Mouse (Mus musculus): ENCODE measurements around the gene Spred3. TPM values are rescaled to one million over a fixed set of nuclear protein-coding genes. Genes with fewer than 3 reads are reported as not detected.
"Not testable (repeated sequence)": the region's sequence is repeated elsewhere in the genome, so short reads cannot be mapped to it uniquely, and the experiment has no call there.

Spred3 gene
- total RNA-seq, 2 experiments from 2014 or later, result 37.9 TPM

GRCm38 (mm10) chr7:29139237-29139636 is 31.0 kb downstream of the Spred3 start:
- DNase-seq (ENCODE audit: extremely low spot score in 1 of 2, low spot score in 2 of 2); intact Hi-C loops (cut with DNase I): not testable (repeated sequence)

GRCm38 (mm10) chr7:29137429-29137828 is 32.8 kb downstream of the Spred3 start:
- intact Hi-C loops (cut with DNase I), result no loop called here
- DNase-seq (ENCODE audit: extremely low spot score in 1 of 2, low spot score in 2 of 2), result peak in 1 of 2 experiments; percentile 22

GRCm38 (mm10) chr7:29134693-29135386 is 35.4 kb downstream of the Spred3 start, which contains the start of gene Rasgrp4:
TSS of gene Rasgrp4 (plus strand) at chr7:29134851.
- peak in 1 of 2 experiments; percentile 70 for DNase-seq (ENCODE audit: extremely low spot score in 1 of 2, low spot score in 2 of 2)
- intact Hi-C loops (cut with DNase I), result no loop called here

GRCm38 (mm10) chr7:29134230-29134629 is 36.0 kb downstream of the Spred3 start:
- DNase-seq (ENCODE audit: extremely low spot score in 1 of 2, low spot score in 2 of 2), result no peak
- intact Hi-C loops (cut with DNase I), result no loop called here

GRCm38 (mm10) chr7:29128725-29129124 is 41.5 kb downstream of the Spred3 start:
- intact Hi-C loops (cut with DNase I), result no loop called here
- peak in 1 of 2 experiments; percentile 18 for DNase-seq (ENCODE audit: extremely low spot score in 1 of 2, low spot score in 2 of 2)

GRCm38 (mm10) chr7:29126173-29126915 is 43.9 kb downstream of the Spred3 start:
- intact Hi-C loops (cut with DNase I), result no loop called here
- peak in 1 of 2 experiments; percentile 48 for DNase-seq (ENCODE audit: extremely low spot score in 1 of 2, low spot score in 2 of 2)

DNA sequence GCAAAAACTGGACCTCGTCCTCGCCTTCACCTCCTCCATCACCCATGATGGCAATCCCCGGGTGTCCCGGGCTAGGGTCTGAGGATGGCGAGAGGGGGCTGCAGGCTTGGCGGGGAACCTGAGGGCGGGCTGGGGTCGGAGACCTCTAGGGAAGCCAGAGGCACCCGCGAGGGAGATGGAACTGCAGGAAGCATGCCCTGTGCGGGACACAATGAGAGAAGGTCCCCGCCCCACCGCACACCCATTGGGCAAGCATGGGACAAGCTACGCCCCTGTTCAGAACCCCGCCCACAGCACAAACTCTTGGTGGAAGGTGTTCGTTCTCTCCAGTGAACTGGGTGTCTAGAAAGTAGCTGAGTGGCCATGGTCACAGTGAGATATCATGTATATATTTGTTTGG is 45.2 kb downstream of the Spred3 start, which contains the start of gene Ryr1:
TSS of gene Ryr1 (minus strand) at position 210 of the 400 bp plus-strand sequence.
- peak in 1 of 2 experiments; percentile 68 for DNase-seq (ENCODE audit: extremely low spot score in 1 of 2, low spot score in 2 of 2)
- intact Hi-C loops (cut with DNase I), result no loop called here

DNA sequence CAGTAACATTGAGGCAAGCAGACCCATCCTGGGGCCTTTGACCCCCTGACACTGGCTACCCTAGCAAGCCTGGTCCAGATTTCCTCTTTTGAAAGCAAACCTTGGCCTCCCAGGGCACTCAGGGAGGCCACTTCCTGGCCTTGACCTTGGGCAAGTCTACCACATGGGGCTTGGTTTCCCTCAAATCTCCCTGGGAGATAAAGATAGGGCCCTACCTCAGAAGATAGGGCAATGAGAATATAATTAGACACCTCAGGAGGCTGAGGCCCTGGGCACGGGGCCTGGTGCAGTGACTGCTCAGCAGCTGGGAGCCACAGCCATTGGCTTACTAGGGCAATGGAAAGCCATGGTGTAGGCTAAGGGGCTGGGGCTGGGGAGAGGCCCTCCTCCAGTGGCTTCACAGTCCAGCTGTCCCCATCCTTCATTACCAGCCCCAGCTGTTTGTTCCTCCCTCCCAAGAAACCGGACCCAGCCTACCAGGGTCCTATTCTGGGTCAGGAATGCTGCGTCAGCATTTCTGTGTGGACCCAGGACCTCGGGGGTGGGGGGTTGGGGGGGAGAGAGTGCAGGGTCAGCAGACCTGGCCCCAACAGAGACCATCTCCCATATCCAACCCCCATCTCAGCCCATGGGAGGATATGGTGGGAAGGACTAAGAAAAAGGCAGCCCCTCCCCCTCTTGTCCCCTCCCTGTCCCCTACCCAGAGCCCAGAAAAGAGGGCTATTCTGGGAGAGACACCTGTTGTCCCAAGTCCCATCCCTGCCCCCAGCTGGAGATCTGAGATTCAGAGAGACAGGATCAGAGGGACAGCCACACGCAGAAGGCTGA is 46.5 kb downstream of the Spred3 start:
- DNase-seq (ENCODE audit: extremely low spot score in 1 of 2, low spot score in 2 of 2), result no peak
- intact Hi-C loops (cut with DNase I), result no loop called here

GRCm38 (mm10) chr7:29122821-29123220 is 47.4 kb downstream of the Spred3 start:
- no peak for DNase-seq (ENCODE audit: extremely low spot score in 1 of 2, low spot score in 2 of 2)
- intact Hi-C loops (cut with DNase I), result no loop called here

- DNase-seq (ENCODE audit: extremely low spot score in 1 of 2, low spot score in 2 of 2), result no peak
- intact Hi-C loops (cut with DNase I), result no loop called here
Measured at GRCm38 (mm10) chr7:29119526-29119925, 50.7 kb downstream of the Spred3 start.

DNA sequence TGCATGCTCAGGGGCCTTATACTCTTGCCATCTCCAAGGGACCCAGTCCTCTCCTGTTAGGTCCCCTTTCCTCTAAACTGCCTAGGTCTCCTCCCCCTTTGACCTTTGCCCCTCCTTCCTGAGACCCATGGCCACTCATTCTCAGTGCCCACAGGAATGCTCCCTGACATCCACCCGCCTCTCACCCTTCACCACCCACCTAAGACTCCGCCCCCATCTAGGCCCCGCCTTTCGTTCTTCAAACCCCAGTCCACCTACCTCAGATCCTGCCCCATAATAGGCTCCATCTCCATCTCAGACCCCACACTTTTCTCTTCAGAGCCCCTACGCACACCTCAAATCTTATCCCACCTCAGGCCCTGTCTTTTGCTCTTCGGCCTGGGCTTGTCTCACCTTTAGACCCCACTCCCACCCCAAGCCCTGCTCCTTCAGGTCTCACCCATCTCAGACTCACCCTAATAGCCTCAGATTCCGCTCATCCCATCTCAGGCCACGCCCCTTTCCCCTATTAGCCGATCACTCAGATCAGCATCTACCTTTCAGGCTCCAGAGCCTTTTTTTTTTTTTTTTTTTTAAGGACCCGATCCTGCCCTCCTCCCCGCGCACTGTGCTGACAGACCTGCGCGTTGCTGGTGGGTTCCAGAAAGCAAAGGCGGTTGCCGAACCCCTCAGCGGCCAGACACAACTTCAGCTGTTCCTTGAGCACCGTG is 51.9 kb downstream of the Spred3 start:
- no peak for DNase-seq (ENCODE audit: extremely low spot score in 1 of 2, low spot score in 2 of 2)
- intact Hi-C loops (cut with DNase I), result no loop called here

GRCm38 (mm10) chr7:29108992-29109955 is 60.9 kb downstream of the Spred3 start:
- intact Hi-C loops (cut with DNase I), result no loop called here
- peak; percentile 17 to 74 for DNase-seq (ENCODE audit: extremely low spot score in 1 of 2, low spot score in 2 of 2)

Other genes starting within 250 kb of the Spred3 start
- gene Actn4, start 208.1 kb downstream of the Spred3 start, total RNA-seq (2021), result 100 to 1,000 TPM; 151 to 160 TPM
- 100 to 1,000 TPM; 171 to 178 TPM for gene Eif3k, start 188.5 kb downstream of the Spred3 start, total RNA-seq (2021)
- 1 to 10 TPM; 5.8 to 6.0 TPM for gene Map4k1, start 188.4 kb downstream of the Spred3 start, total RNA-seq (2021)
- 1 to 10 TPM; 6.7 to 7.0 TPM for gene Ryr1, start 45.2 kb downstream of the Spred3 start, total RNA-seq (2021)
- gene Rasgrp4, start 35.6 kb downstream of the Spred3 start, total RNA-seq (2021), result 1 to 10 TPM; 1.8 to 2.1 TPM
- 10 to 100 TPM; 25.1 to 26.0 TPM for gene Fam98c, start 14.2 kb downstream of the Spred3 start, total RNA-seq (2021)
- gene Ggn, start 201 bp downstream of the Spred3 start, total RNA-seq (2021), result under 1 TPM; 0.58 to 0.65 TPM
- 100 to 1,000 TPM; 167 to 170 TPM for gene Psmd8, start 10.3 kb upstream of the Spred3 start, total RNA-seq (2021)
- 1 to 10 TPM; 1.8 TPM for gene Catsperg1, start 43.6 kb upstream of the Spred3 start, total RNA-seq (2021)
- gene Kcnk6, start 62.1 kb upstream of the Spred3 start, total RNA-seq (2021), result 1 to 10 TPM; 1.9 to 3.6 TPM
- 10 to 100 TPM; 41.6 to 42.1 TPM for gene Yif1b, start 67.9 kb upstream of the Spred3 start, total RNA-seq (2021)
- gene 2200002D01Rik, start 78.1 kb upstream of the Spred3 start, total RNA-seq (2021), result not detected
- gene Spint2, start 111.5 kb upstream of the Spred3 start, total RNA-seq (2021), result 10 to 100 TPM; 20.5 to 21.3 TPM
- 1 to 10 TPM; 2.4 to 3.3 TPM for gene Ppp1r14a, start 118.9 kb upstream of the Spred3 start, total RNA-seq (2021)
- 100 to 1,000 TPM; 127 to 141 TPM for gene Dpf1, start 133.5 kb upstream of the Spred3 start, total RNA-seq (2021)

Measured in left cerebral cortex, postnatal 10 days (tissue).